12 mouse cellular contexts compared by ENCODE assay signal in genomic region chr4:35884946-35885460, GRCm38 (mm10).
DNase-seq lines count a peak whose midpoint lies in the region; ATAC-seq and TF ChIP-seq lines count a peak whose summit lies in the region.
"Had no signal": no experiment of that assay in that cellular context is flagged by ENCODE, and none has a peak within 500 bp of the region (broad histone marks: within the 10 kb centered on the region; RNA-seq: fewer than 3 reads in every experiment).

No protein-coding gene starts in this region.

- no peak for ATAC-seq in erythroblast, adult 5-6 weeks (replicated peaks; ENCODE audit: low FRiP score, poor library complexity, severe bottlenecking)

- H3K79me2 ChIP-seq in myocyte (ENCODE audit: control insufficient read depth, insufficient read depth): no peaks in the 10 kb centered on the region

- TF ChIP-seq POLR2A in myocyte (IDR thresholded peaks at IDR 0.05; ENCODE audit: insufficient read length, low read depth): no peak

- no peaks in the 10 kb centered on the region for H3K27me3 ChIP-seq in myocyte (ENCODE audit: control insufficient read depth, insufficient read depth, insufficient read length)
- H3K27me3 ChIP-seq: CH12.LX; embryonic facial prominence, embryonic 15.5 days; hindbrain, embryonic 15.5 days had no signal

- peak; percentile 3 for DNase-seq in gastrocnemius, postnatal 10 days
- no peak for DNase-seq in gastrocnemius, postnatal 36 days
- peak; percentile 1 for DNase-seq in lung, postnatal 14 days
- DNase-seq in lung, postnatal 25 days (ENCODE audit: low spot score): no peak
- peak; percentile 15 to 30 for DNase-seq in adrenal gland, postnatal 36 days
- DNase-seq in thymus, postnatal 14 days: no peak
- DNase-seq: gastrocnemius, postnatal 25 days had no signal

- H3K4me3 ChIP-seq in myocyte: no peak overlapping the region
- H3K4me3 ChIP-seq: embryonic facial prominence, embryonic 15.5 days; hindbrain, embryonic 15.5 days had no signal

- no peak overlapping the region for H3K4me2 ChIP-seq in myocyte (ENCODE audit: low read depth)
- H3K4me2 ChIP-seq: embryonic facial prominence, embryonic 15.5 days; hindbrain, embryonic 15.5 days had no signal

- intact Hi-C loops in gastrocnemius, postnatal 36 days (cut with DNase I): no loop called here

- no peaks in the 10 kb centered on the region for H3K36me3 ChIP-seq in myocyte (ENCODE audit: control insufficient read depth, insufficient read depth)
- H3K36me3 ChIP-seq: embryonic facial prominence, embryonic 15.5 days; hindbrain, embryonic 15.5 days had no signal

- no peak overlapping the region for H3ac ChIP-seq in myocyte (ENCODE audit: control insufficient read depth, insufficient read length)

TF ChIP-seq in myocyte, 11 proteins besides CTCF, POLR2A, EP300 and RAD21:
- TF ChIP-seq REST (IDR thresholded peaks at IDR 0.05; ENCODE audit: insufficient read depth, insufficient read length) (peak; percentile 64), TCF3 (IDR thresholded peaks at IDR 0.05; ENCODE audit: insufficient read length, low read depth) (no peak)
TF ChIP-seq in myocyte: peak in this region for 1.

Comparison
In these comparisons a context has a peak if more than half of its experiments do, and no peak if none do; other contexts are left out.
1. DNase-seq: peak in gastrocnemius, postnatal 10 days (single experiment), lung, postnatal 14 days (single experiment) and adrenal gland, postnatal 36 days (2 of 2); none in gastrocnemius, postnatal 36 days (0 of 2), lung, postnatal 25 days (single experiment) and thymus, postnatal 14 days (single experiment).